Mouse (Mus musculus) small intestine, adult 2 months (tissue): ENCODE data around the gene Ccnd3. TPM values are rescaled to one million over a fixed set of nuclear protein-coding genes. Genes with fewer than 3 reads are reported as not detected.

Experiments
- H3K27ac ChIP-seq: fragments of 200-500 bp; 2 replicates; pipeline ENCODE4 v1.5.1; 2012; ENCODE audit warnings: low read depth, low read length, control low read depth, inconsistent platforms; ENCODE audit not compliant: insufficient read depth
- H3K27me3 ChIP-seq: fragments of 200-500 bp; 2 replicates; pipeline ENCODE4 v1.6.1; 2012; ENCODE audit warnings: mild to moderate bottlenecking, moderate library complexity, low read length, inconsistent platforms; ENCODE audit not compliant: control insufficient read depth, insufficient read depth
- H3K36me3 ChIP-seq: fragments of 200-500 bp; 2 replicates; pipeline ENCODE4 v1.6.1; 2012; ENCODE audit warnings: mild to moderate bottlenecking, low read length, control low read depth, inconsistent platforms; ENCODE audit not compliant: control insufficient read depth, insufficient read depth
- H3K4me1 ChIP-seq: fragments of 200-500 bp; 2 replicates; pipeline ENCODE4 v1.6.1; 2012; ENCODE audit warnings: low read length, inconsistent platforms, mixed read lengths; ENCODE audit not compliant: control insufficient read depth, insufficient read depth, insufficient read length
- H3K4me3 ChIP-seq: fragments of 200-500 bp; 2 replicates; pipeline ENCODE4 v1.5.1; 2012; ENCODE audit warnings: low read depth, mild to moderate bottlenecking, control low read depth, inconsistent platforms, low read length, moderate library complexity
- CTCF ChIP-seq: fragments of 200-500 bp; IDR thresholded peaks from 2 replicates; pipeline ENCODE4 v1.5.1; 2012; ENCODE audit warnings: low read depth, mild to moderate bottlenecking, control low read depth, inconsistent platforms, low read length, moderate library complexity, mixed read lengths; ENCODE audit not compliant: insufficient replicate concordance, insufficient read length; ENCODE audit errors: extremely low read depth
- POLR2A ChIP-seq: fragments of 200-500 bp; IDR thresholded peaks from 2 replicates; pipeline ENCODE4 v1.6.1; 2012; ENCODE audit warnings: low read depth, mild to moderate bottlenecking, control low read depth, inconsistent platforms, low read length, moderate library complexity
- WGBS: fragments of 180-500 bp; shearing (Covaris S2); methylation state at CpG from one replicate; pipeline ENCODE4 v1.1.7; 2018; 5-methylcytosine and 5-hydroxymethylcytosine counted together
- polyA plus RNA-seq: library from polyadenylated mRNA; depleted of rRNA; stranded (reverse); fragments of >200 nt; gene quantifications from 2 replicates; pipeline ENCODE4 v1.2.3, GENCODE M21; 2012

Gene Ccnd3
- polyA plus RNA-seq, 1 experiment = 54.9 TPM

GRCm38 (mm10) chr17:47566133-47566532 lies 61.3 kb downstream of the Ccnd3 start:
- no peaks in the 10 kb centered on the region; the same call in 1 of the 2 replicates for H3K36me3 ChIP-seq
- no peaks in the 10 kb centered on the region for H3K27me3 ChIP-seq
- WGBS = 68% methylated on average over 2 of the region's 2 CpGs
- no peak overlapping the region for H3K4me3 ChIP-seq
- H3K27ac ChIP-seq = no peak overlapping the region
- no peak for TF ChIP-seq CTCF
- no peak for TF ChIP-seq POLR2A
- no peaks in the 10 kb centered on the region; the same call in 1 of the 2 replicates for H3K4me1 ChIP-seq

GRCm38 (mm10) chr17:47567271-47567670 lies 62.4 kb downstream of the Ccnd3 start:
- TF ChIP-seq CTCF = no peak
- no peak for TF ChIP-seq POLR2A
- Histone ChIP-seq H3K27ac (no peak overlapping the region), H3K27me3 (no peaks in the 10 kb centered on the region), H3K4me1 (no peaks in the 10 kb centered on the region; the same call in 1 of the 2 replicates), H3K36me3 (no peaks in the 10 kb centered on the region; the same call in 1 of the 2 replicates), H3K4me3 (no peak overlapping the region)
- 80% methylated on average over 3 of the region's 3 CpGs for WGBS

GRCm38 (mm10) chr17:47568389-47568788 lies 63.5 kb downstream of the Ccnd3 start:
- Histone ChIP-seq H3K4me3 (no peak overlapping the region), H3K36me3 (no peaks in the 10 kb centered on the region), H3K27me3 (no peaks in the 10 kb centered on the region), H3K27ac (no peak overlapping the region), H3K4me1 (no peaks in the 10 kb centered on the region; the same call in 1 of the 2 replicates)
- 94% methylated on average over 3 of the region's 3 CpGs for WGBS
- TF ChIP-seq POLR2A = no peak

GRCm38 (mm10) chr17:47568951-47569527 lies 64.2 kb downstream of the Ccnd3 start:
- no peaks in the 10 kb centered on the region for H3K36me3 ChIP-seq
- no peak overlapping the region for H3K4me3 ChIP-seq
- no peaks in the 10 kb centered on the region for H3K27me3 ChIP-seq
- no peaks in the 10 kb centered on the region; the same call in 1 of the 2 replicates for H3K4me1 ChIP-seq
- 85% methylated on average over 10 of the region's 10 CpGs for WGBS
- TF ChIP-seq POLR2A (no peak), CTCF (no peak)
- no peak overlapping the region for H3K27ac ChIP-seq

GRCm38 (mm10) chr17:47571621-47572020 lies 66.8 kb downstream of the Ccnd3 start:
- H3K4me3 ChIP-seq = no peak overlapping the region
- no peak overlapping the region for H3K27ac ChIP-seq
- H3K4me1 ChIP-seq = no peaks in the 10 kb centered on the region; the same call in 1 of the 2 replicates
- TF ChIP-seq POLR2A = no peak
- no peak for TF ChIP-seq CTCF
- WGBS = 65% methylated on average over 7 of the region's 7 CpGs
- H3K36me3 ChIP-seq = no peaks in the 10 kb centered on the region
- H3K27me3 ChIP-seq = no peaks in the 10 kb centered on the region

GRCm38 (mm10) chr17:47572436-47572835 lies 67.6 kb downstream of the Ccnd3 start:
- no peak for TF ChIP-seq CTCF
- no peak for TF ChIP-seq POLR2A
- no peaks in the 10 kb centered on the region for H3K36me3 ChIP-seq
- H3K4me1 ChIP-seq = no peaks in the 10 kb centered on the region
- H3K27ac ChIP-seq = no peak overlapping the region
- no peaks in the 10 kb centered on the region for H3K27me3 ChIP-seq
- no peak overlapping the region for H3K4me3 ChIP-seq

GRCm38 (mm10) chr17:47574028-47574427 lies 69.2 kb downstream of the Ccnd3 start:
- no peaks in the 10 kb centered on the region for H3K27me3 ChIP-seq
- TF ChIP-seq CTCF (no peak), POLR2A (no peak)
- WGBS = 79% methylated on average over 8 of the region's 8 CpGs
- H3K4me3 ChIP-seq = no peak overlapping the region
- H3K36me3 ChIP-seq = no peaks in the 10 kb centered on the region
- H3K27ac ChIP-seq = no peak overlapping the region
- no peaks in the 10 kb centered on the region for H3K4me1 ChIP-seq
